In genomic region chr2:168544102-168544501, GRCm38 (mm10) we compare ENCODE assay signal across 9 mouse cellular contexts. TPM values are rescaled to one million over a fixed set of nuclear protein-coding genes. Genes with fewer than 3 reads are reported as not detected.
DNase-seq lines count a peak whose midpoint lies in the region; ATAC-seq and TF ChIP-seq lines count a peak whose summit lies in the region.
"Had no signal": no experiment of that assay in that cellular context is flagged by ENCODE, and none has a peak within 500 bp of the region (broad histone marks: within the 10 kb centered on the region; RNA-seq: fewer than 3 reads in every experiment).

No protein-coding gene starts in this region.

- 43% methylated on average over 13 of the region's 13 CpGs for WGBS in hindbrain, postnatal 0 days
- WGBS in hindbrain, embryonic 12.5 days = 61% methylated on average over 13 of the region's 13 CpGs
- WGBS in heart, embryonic 16.5 days = 30% methylated on average over 13 of the region's 13 CpGs
- whole genome bisulfite sequencing in midbrain, embryonic 10.5 days = 82% methylated on average over 13 of the region's 13 CpGs

- no peaks in the 10 kb centered on the region for H3K36me3 ChIP-seq in hindbrain, postnatal 0 days (ENCODE audit: insufficient read depth, low read length)
- no peaks in the 10 kb centered on the region for H3K36me3 ChIP-seq in hindbrain, embryonic 12.5 days
- no peaks in the 10 kb centered on the region for H3K36me3 ChIP-seq in heart, embryonic 16.5 days (ENCODE audit: control insufficient read depth, insufficient read depth)
- H3K36me3 ChIP-seq in midbrain, embryonic 10.5 days = no peaks in the 10 kb centered on the region

- no peaks in the 10 kb centered on the region for H3K9me3 ChIP-seq in hindbrain, postnatal 0 days (ENCODE audit: low read length)
- no peaks in the 10 kb centered on the region for H3K9me3 ChIP-seq in hindbrain, embryonic 12.5 days (replicated peaks)
- no peaks in the 10 kb centered on the region for H3K9me3 ChIP-seq in heart, embryonic 16.5 days (replicated peaks; ENCODE audit: control insufficient read depth, low read length)
- no peaks in the 10 kb centered on the region for H3K9me3 ChIP-seq in midbrain, embryonic 10.5 days (replicated peaks)

- H3K4me2 ChIP-seq in hindbrain, postnatal 0 days (ENCODE audit: low read depth, low read length) = no peak overlapping the region
- no peak overlapping the region for H3K4me2 ChIP-seq in hindbrain, embryonic 12.5 days (replicated peaks)
- no peak overlapping the region for H3K4me2 ChIP-seq in heart, embryonic 16.5 days (ENCODE audit: low read depth, low read length)

- TF ChIP-seq POLR2A in brain, embryonic 14.5 days (IDR thresholded peaks at IDR 0.05; ENCODE audit: borderline replicate concordance, extremely low read depth, insufficient read depth, insufficient read length, poor library complexity, severe bottlenecking) = no peak

- H3K9ac ChIP-seq in hindbrain, postnatal 0 days (replicated peaks; ENCODE audit: low read length) = no peak overlapping the region
- no peak overlapping the region for H3K9ac ChIP-seq in hindbrain, embryonic 12.5 days
- H3K9ac ChIP-seq in heart, embryonic 16.5 days (ENCODE audit: low read length) = no peak overlapping the region; the same call in 1 of the 2 replicates

- no peak overlapping the region for H3K4me3 ChIP-seq in hindbrain, postnatal 0 days (ENCODE audit: low read length)
- no peak overlapping the region for H3K4me3 ChIP-seq in hindbrain, embryonic 12.5 days
- no peak overlapping the region for H3K4me3 ChIP-seq in heart, embryonic 16.5 days (ENCODE audit: low read length)
- no peak overlapping the region for H3K4me3 ChIP-seq in midbrain, embryonic 10.5 days
- H3K4me3 ChIP-seq: erythroblast, embryonic 14.5 days had no signal

- no peak for ATAC-seq in hindbrain, postnatal 0 days
- no peak for ATAC-seq in hindbrain, embryonic 12.5 days (ENCODE audit: low FRiP score)
- no peak for ATAC-seq in heart, embryonic 16.5 days (replicated peaks; ENCODE audit: extremely low read depth, insufficient read depth, low FRiP score)
- ATAC-seq in CD4-positive, CD25-positive, alpha-beta regulatory T cell, adult 4 months = no peak

- TF ChIP-seq CTCF in hindbrain, postnatal 0 days (IDR thresholded peaks at IDR 0.05; ENCODE audit: low read depth) = no peak
- TF ChIP-seq CTCF in brain, embryonic 14.5 days (IDR thresholded peaks at IDR 0.05; ENCODE audit: borderline replicate concordance, extremely low read depth, insufficient read depth, insufficient read length) = no peak

- H3K27me3 ChIP-seq in hindbrain, postnatal 0 days (ENCODE audit: insufficient read depth, low read length) = no peaks in the 10 kb centered on the region
- H3K27me3 ChIP-seq in hindbrain, embryonic 12.5 days = peaks cover 3% of the 10 kb centered on the region; the same call in 1 of the 2 replicates
- no peaks in the 10 kb centered on the region for H3K27me3 ChIP-seq in heart, embryonic 16.5 days (ENCODE audit: control insufficient read depth, insufficient read depth, low read length)
- no peaks in the 10 kb centered on the region for H3K27me3 ChIP-seq in midbrain, embryonic 10.5 days (ENCODE audit: low read depth, poor library complexity, severe bottlenecking)

- no peak overlapping the region for H3K27ac ChIP-seq in hindbrain, postnatal 0 days
- no peak overlapping the region; the same call in 1 of the 2 replicates for H3K27ac ChIP-seq in hindbrain, embryonic 12.5 days
- H3K27ac ChIP-seq in heart, embryonic 16.5 days (ENCODE audit: low read length) = peak overlapping the region; percentile 46
- H3K27ac ChIP-seq in midbrain, embryonic 10.5 days (replicated peaks) = no peak overlapping the region

- 0 out of 2 replicates have a peak, but pooled peaks cover 5% of the 10 kb centered on the region for H3K4me1 ChIP-seq in hindbrain, postnatal 0 days (ENCODE audit: insufficient read depth, low read length)
- H3K4me1 ChIP-seq in hindbrain, embryonic 12.5 days = peaks cover 29% of the 10 kb centered on the region
- H3K4me1 ChIP-seq in heart, embryonic 16.5 days (ENCODE audit: control insufficient read depth, insufficient read depth, low read length) = peaks cover 47% of the 10 kb centered on the region
- peaks cover 17% of the 10 kb centered on the region for H3K4me1 ChIP-seq in midbrain, embryonic 10.5 days

- DNase-seq in hindbrain, postnatal 0 days (ENCODE audit: low spot score) = peak; percentile 46
- DNase-seq in brain, embryonic 14.5 days (ENCODE audit: low read depth) = peak; percentile 81
- DNase-seq in layer of hippocampus, postnatal 36 days = peak; percentile 47 to 57
- peak; percentile 65 for DNase-seq in ovary, postnatal 36 days (ENCODE audit: low spot score)
- no peak for DNase-seq in midbrain, embryonic 10.5 days (ENCODE audit: low spot score)

RNA-seq across cellular contexts. Expression of gene Nfatc2, which starts 57.4 kb away (rescaled TPM):
- total RNA-seq in hindbrain, postnatal 0 days (2014; rRNA removed) = 7.4 and 8.5 TPM in 2 replicates
- 6.5 and 6.6 TPM in 2 replicates for polyA plus RNA-seq in hindbrain, postnatal 0 days (2015; fragmentation: Nextera tagmentation; extraction: Ambion mirVana)
- 2.2 and 2.4 TPM in 2 replicates for polyA plus RNA-seq in hindbrain, embryonic 12.5 days (2016; fragmentation: Nextera tagmentation; extraction: Ambion mirVana)
- polyA plus RNA-seq in brain, embryonic 14.5 days (2012; rRNA removed) = 2.7 and 4.2 TPM in 2 replicates
- polyA plus RNA-seq in heart, embryonic 16.5 days (2015; fragmentation: Nextera tagmentation; extraction: Ambion mirVana) = 10.0 and 10.9 TPM in 2 replicates
- 10 to 100 TPM; 19.9 to 20.1 TPM for total RNA-seq in layer of hippocampus, postnatal 36 days (2021)
- polyA plus RNA-seq in CD4-positive, CD25-positive, alpha-beta regulatory T cell, adult 4 months (2017; shearing (Covaris generic)) = 10 to 100 TPM; 20.9 to 22.6 TPM
- polyA plus RNA-seq in midbrain, embryonic 10.5 days (2016; fragmentation: Nextera tagmentation; extraction: Ambion mirVana) = 0.54 and 0.61 TPM in 2 replicates
- polyA plus RNA-seq: erythroblast, embryonic 14.5 days had no signal
